Mouse (Mus musculus) forebrain, embryonic 14.5 days (tissue): ENCODE measurements around the gene Apbb2. TPM values are rescaled to one million over a fixed set of nuclear protein-coding genes. Genes with fewer than 3 reads are reported as not detected.

ENCODE experiments used
- ATAC-seq: fragments of 200-750 bp; cut with Nextera tagmentation; 2 replicates; pipeline ENCODE4 v1.8.0; 2017; ENCODE audit warnings: mild to moderate bottlenecking, moderate library complexity
- DNase-seq: peaks from one replicate; pipeline ENCODE4 v3.0.0-alpha.2; 2015; ENCODE audit warnings: low spot score
- H3K27ac ChIP-seq: fragments of 300-500 bp; sonication (generic); 2 replicates; pipeline ENCODE4 v1.5.1; 2014; ENCODE audit warnings: low read depth, mild to moderate bottlenecking, control low read depth, low read length, moderate library complexity
- H3K27me3 ChIP-seq: fragments of 300-500 bp; sonication (generic); replicated peaks from 2 replicates; pipeline ENCODE4 v1.6.1; 2014; ENCODE audit warnings: low read length, control low read depth, mixed read lengths; ENCODE audit not compliant: control insufficient read depth, insufficient read depth
- H3K36me3 ChIP-seq: fragments of 300-500 bp; sonication (generic); 2 replicates; pipeline ENCODE4 v1.6.1; 2014; ENCODE audit warnings: low read length, control low read depth; ENCODE audit not compliant: control insufficient read depth, insufficient read depth
- H3K4me1 ChIP-seq: fragments of 300-500 bp; sonication (generic); 2 replicates; pipeline ENCODE4 v1.6.1; 2014; ENCODE audit warnings: antibody characterized with exemption, low read length, control low read depth; ENCODE audit not compliant: control insufficient read depth, insufficient read depth
- H3K4me2 ChIP-seq: fragments of 300-500 bp; sonication (generic); 2 replicates; pipeline ENCODE4 v1.6.1; 2014; ENCODE audit warnings: mild to moderate bottlenecking, control low read depth, low read length
- H3K4me3 ChIP-seq: fragments of 300-500 bp; sonication (generic); 2 replicates; pipeline ENCODE4 v1.5.1; 2014; ENCODE audit warnings: low read depth, low read length, control low read depth
- H3K9ac ChIP-seq: fragments of 300-500 bp; sonication (generic); 2 replicates; pipeline ENCODE4 v1.6.1; 2014; ENCODE audit warnings: mild to moderate bottlenecking, low read length, control low read depth, moderate library complexity
- H3K9me3 ChIP-seq: fragments of 300-500 bp; sonication (generic); replicated peaks from 2 replicates; pipeline ENCODE4 v1.6.1; 2016; ENCODE audit warnings: low read length, control low read depth, mixed read lengths; ENCODE audit not compliant: control insufficient read depth
- WGBS: fragments of 180-500 bp; shearing (Covaris S2); extraction: QIAGEN DNeasy Blood & Tissue Kit; methylation state at CpG from one replicate; pipeline ENCODE4 v1.1.7; 2014; 5-methylcytosine and 5-hydroxymethylcytosine counted together
- polyA plus RNA-seq: library from polyadenylated mRNA; unstranded; fragments of >200 nt; fragmentation: Nextera tagmentation; extraction: Ambion mirVana; gene quantifications from 2 replicates; pipeline ENCODE4 v1.2.1, GENCODE M21; 2014

Gene Apbb2
- polyA plus RNA-seq, 1 experiment from 2014 or later = 60.6 TPM

DNA sequence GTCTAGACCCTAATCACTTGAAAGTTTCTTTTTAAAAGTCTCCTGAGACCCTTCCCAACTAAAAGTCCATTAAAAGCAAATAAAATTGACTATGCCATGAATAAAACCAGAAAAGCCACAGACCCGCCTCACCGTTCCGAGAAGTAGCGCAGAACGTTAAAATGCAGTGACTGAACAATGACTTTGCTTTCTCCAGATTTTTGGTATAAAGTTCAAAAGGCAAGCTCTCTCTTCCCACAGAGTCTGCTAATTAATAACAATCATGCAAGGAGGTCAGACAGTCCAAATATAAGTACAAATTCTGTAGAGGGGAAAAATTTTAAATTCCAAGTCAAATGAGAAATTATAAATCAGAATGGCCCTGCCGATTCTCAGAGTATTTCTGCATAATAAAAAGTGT is 103.9 kb downstream of the Apbb2 start:
- no peak overlapping the region for H3K27ac ChIP-seq
- H3K9ac ChIP-seq = no peak overlapping the region
- H3K4me1 ChIP-seq = no peaks in the 10 kb centered on the region
- DNase-seq (no peak), ATAC-seq (no peak)
- 89% methylated on average over 6 of the region's 6 CpGs for WGBS
- no peak overlapping the region for H3K4me2 ChIP-seq
- no peaks in the 10 kb centered on the region for H3K9me3 ChIP-seq
- H3K4me3 ChIP-seq = no peak overlapping the region
- H3K27me3 ChIP-seq = no peaks in the 10 kb centered on the region
- no peaks in the 10 kb centered on the region for H3K36me3 ChIP-seq

- H3K9me3 ChIP-seq = no peaks in the 10 kb centered on the region
- H3K4me2 ChIP-seq = no peak overlapping the region
- no peaks in the 10 kb centered on the region for H3K4me1 ChIP-seq
- no peak overlapping the region for H3K9ac ChIP-seq
- no peak overlapping the region for H3K27ac ChIP-seq
- ATAC-seq (no peak), DNase-seq (no peak)
- no peak overlapping the region for H3K4me3 ChIP-seq
- H3K36me3 ChIP-seq = no peaks in the 10 kb centered on the region
- H3K27me3 ChIP-seq = no peaks in the 10 kb centered on the region
These were observed 105.2 kb downstream of the Apbb2 start for GRCm38 (mm10) chr5:66513412-66513811.

DNA sequence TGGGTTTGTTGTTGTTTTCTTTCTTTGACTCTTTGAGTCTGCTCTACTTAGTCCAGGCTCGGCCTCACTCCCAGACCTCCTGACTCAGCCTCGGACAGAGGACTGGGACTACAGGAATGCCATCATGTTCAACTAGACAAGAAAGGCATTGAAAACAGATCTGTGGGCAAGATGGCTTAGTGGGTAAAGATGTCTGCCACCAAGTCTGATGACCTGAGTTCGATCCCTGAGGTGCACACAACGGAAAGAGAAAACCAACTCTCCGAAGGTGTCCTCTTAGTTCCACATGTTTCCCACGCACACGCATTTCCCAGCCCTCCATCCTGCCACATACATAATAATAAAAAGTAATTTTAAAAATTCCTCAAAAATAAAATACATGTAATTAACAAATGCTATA is 106.1 kb downstream of the Apbb2 start:
- no peak overlapping the region for H3K4me2 ChIP-seq
- H3K27ac ChIP-seq = no peak overlapping the region
- no peak overlapping the region for H3K4me3 ChIP-seq
- DNase-seq = no peak
- H3K9me3 ChIP-seq = no peaks in the 10 kb centered on the region
- H3K4me1 ChIP-seq = no peaks in the 10 kb centered on the region
- 98% methylated on average over 7 of the region's 7 CpGs for WGBS
- no peaks in the 10 kb centered on the region for H3K27me3 ChIP-seq
- no peak overlapping the region for H3K9ac ChIP-seq
- no peaks in the 10 kb centered on the region for H3K36me3 ChIP-seq
- ATAC-seq = no peak

GRCm38 (mm10) chr5:66510716-66511115 is 107.9 kb downstream of the Apbb2 start:
- Histone ChIP-seq H3K27me3 (no peaks in the 10 kb centered on the region), H3K4me3 (no peak overlapping the region), H3K4me1 (no peaks in the 10 kb centered on the region), H3K36me3 (no peaks in the 10 kb centered on the region), H3K27ac (no peak overlapping the region), H3K9ac (no peak overlapping the region), H3K4me2 (no peak overlapping the region), H3K9me3 (no peaks in the 10 kb centered on the region)
- 95% methylated on average over 5 of the region's 7 CpGs for WGBS
- ATAC-seq (no peak), DNase-seq (no peak)

GRCm38 (mm10) chr5:66509151-66509550 is 109.4 kb downstream of the Apbb2 start:
- no peak overlapping the region; the same call in 1 of the 2 replicates for H3K27ac ChIP-seq
- H3K4me1 ChIP-seq = no peaks in the 10 kb centered on the region
- H3K27me3 ChIP-seq = no peaks in the 10 kb centered on the region
- no peak overlapping the region for H3K9ac ChIP-seq
- 88% methylated on average over 5 of the region's 5 CpGs for WGBS
- no peaks in the 10 kb centered on the region for H3K36me3 ChIP-seq
- no peaks in the 10 kb centered on the region for H3K9me3 ChIP-seq
- no peak for ATAC-seq
- no peak for DNase-seq
- H3K4me2 ChIP-seq = no peak overlapping the region
- no peak overlapping the region for H3K4me3 ChIP-seq

- H3K27me3 ChIP-seq = no peaks in the 10 kb centered on the region
- H3K27ac ChIP-seq = no peak overlapping the region
- H3K9ac ChIP-seq = no peak overlapping the region
- no peaks in the 10 kb centered on the region for H3K4me1 ChIP-seq
- DNase-seq (no peak), ATAC-seq (no peak)
- H3K36me3 ChIP-seq = no peaks in the 10 kb centered on the region
- no peak overlapping the region for H3K4me3 ChIP-seq
- H3K4me2 ChIP-seq = no peak overlapping the region
- 82% methylated on average over 3 of the region's 3 CpGs for WGBS
- no peaks in the 10 kb centered on the region for H3K9me3 ChIP-seq
These were observed 113.0 kb downstream of the Apbb2 start for GRCm38 (mm10) chr5:66505578-66505977.

- Histone ChIP-seq H3K9ac (no peak overlapping the region), H3K27ac (no peak overlapping the region), H3K4me2 (no peak overlapping the region), H3K9me3 (no peaks in the 10 kb centered on the region), H3K4me3 (no peak overlapping the region), H3K4me1 (no peaks in the 10 kb centered on the region), H3K27me3 (no peaks in the 10 kb centered on the region), H3K36me3 (no peaks in the 10 kb centered on the region)
- DNase-seq (no peak), ATAC-seq (no peak)
- WGBS = 69% methylated on average over 1 of the region's 1 CpGs
These were observed 113.5 kb downstream of the Apbb2 start for GRCm38 (mm10) chr5:66505071-66505470.

- WGBS = 89% methylated on average over 6 of the region's 6 CpGs
- Histone ChIP-seq H3K4me2 (no peak overlapping the region), H3K4me3 (no peak overlapping the region), H3K27me3 (no peaks in the 10 kb centered on the region), H3K27ac (no peak overlapping the region), H3K9ac (no peak overlapping the region), H3K4me1 (no peaks in the 10 kb centered on the region), H3K36me3 (no peaks in the 10 kb centered on the region), H3K9me3 (no peaks in the 10 kb centered on the region)
- ATAC-seq (no peak), DNase-seq (no peak)
These were observed 114.2 kb downstream of the Apbb2 start for GRCm38 (mm10) chr5:66504434-66504747.

GRCm38 (mm10) chr5:66503557-66504433 is 114.8 kb downstream of the Apbb2 start:
- Histone ChIP-seq H3K4me2 (no peak overlapping the region), H3K9me3 (no peaks in the 10 kb centered on the region), H3K27ac (no peak overlapping the region), H3K27me3 (no peaks in the 10 kb centered on the region), H3K36me3 (no peaks in the 10 kb centered on the region), H3K4me3 (no peak overlapping the region), H3K9ac (no peak overlapping the region), H3K4me1 (no peaks in the 10 kb centered on the region)
- ATAC-seq (no peak), DNase-seq (no peak)
- WGBS = 79% methylated on average over 17 of the region's 17 CpGs
